Mouse (Mus musculus): ENCODE data around the gene Mon1a.

The Mon1a gene

GRCm38 (mm10) chr9:107908410-107909158, 20.6 kb downstream of the Mon1a start:
- DNase-seq (ENCODE audit: low read depth in 1 of 2, low spot score in 2 of 2), result no peak

GRCm38 (mm10) chr9:107910025-107910769, 22.2 kb downstream of the Mon1a start:
- no peak for DNase-seq (ENCODE audit: low read depth in 1 of 2, low spot score in 2 of 2)

DNA sequence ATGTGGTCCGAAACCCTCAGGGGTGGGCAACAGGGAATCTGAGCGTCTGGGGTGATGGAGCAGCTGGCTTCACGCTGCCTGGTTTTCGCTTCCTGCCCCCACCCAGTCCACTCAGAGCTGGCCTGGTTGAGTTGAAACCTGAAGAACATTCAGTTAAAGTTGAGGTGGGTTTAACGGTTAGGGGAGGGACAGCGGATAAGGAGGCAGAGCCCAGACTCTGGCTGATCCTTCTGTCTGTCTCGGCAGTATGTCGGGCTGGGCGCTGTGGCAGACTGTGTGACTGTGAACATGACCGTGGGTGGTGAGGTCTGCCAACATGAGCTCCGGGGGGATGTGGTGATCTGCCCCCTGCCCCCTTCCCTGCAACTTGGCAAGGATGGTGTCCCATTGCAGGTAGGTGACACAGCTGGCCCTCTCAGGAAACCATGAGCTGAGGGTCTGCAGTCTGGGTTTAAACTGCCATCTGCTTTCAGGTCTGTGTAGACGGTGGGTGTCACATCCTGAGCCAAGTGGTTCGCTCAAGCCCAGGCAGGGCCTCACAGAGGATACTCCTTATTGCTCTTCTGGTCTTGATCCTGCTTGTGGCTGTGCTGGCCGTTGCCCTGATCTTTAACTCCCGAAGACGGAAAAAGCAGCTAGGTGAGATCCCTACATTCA, 26.9 kb downstream of the Mon1a start:
- DNase-seq (ENCODE audit: low read depth in 1 of 2, low spot score in 2 of 2), result no peak

GRCm38 (mm10) chr9:107917895-107918608, 30.1 kb downstream of the Mon1a start:
- no peak for DNase-seq (ENCODE audit: low read depth in 1 of 2, low spot score in 2 of 2)

- DNase-seq (ENCODE audit: low read depth in 1 of 2, low spot score in 2 of 2), result no peak
Observed at GRCm38 (mm10) chr9:107918884-107919283, 30.9 kb downstream of the Mon1a start.

GRCm38 (mm10) chr9:107919441-107919840, 31.5 kb downstream of the Mon1a start:
- DNase-seq (ENCODE audit: low read depth in 1 of 2, low spot score in 2 of 2), result no peak

DNA sequence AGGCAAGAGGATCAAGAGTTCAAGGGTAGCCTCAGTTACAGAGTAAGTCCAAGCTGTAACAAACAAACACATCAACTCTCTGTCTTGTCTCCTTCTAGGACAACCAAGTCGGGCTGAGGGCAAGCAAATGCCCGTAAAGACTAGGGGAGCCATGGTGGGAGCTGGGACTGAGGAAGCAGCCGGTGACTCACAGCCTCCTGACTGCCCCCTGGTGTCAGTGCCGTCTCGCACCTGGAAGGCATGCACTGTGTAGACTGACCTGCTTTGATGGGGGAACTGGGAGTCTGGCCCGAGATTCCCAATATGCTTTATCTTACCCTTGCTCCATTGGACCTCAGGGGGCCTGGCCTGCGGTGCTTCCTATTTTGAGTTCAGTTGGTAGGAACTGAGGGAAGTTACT, 35.1 kb downstream of the Mon1a start:
- peak in 1 of 2 experiments; percentile 32 for DNase-seq (ENCODE audit: low read depth in 1 of 2, low spot score in 2 of 2)

- no peak for DNase-seq (ENCODE audit: low read depth in 1 of 2, low spot score in 2 of 2)
Observed at GRCm38 (mm10) chr9:107923956-107924355, 36.0 kb downstream of the Mon1a start.

- no peak for DNase-seq (ENCODE audit: low read depth in 1 of 2, low spot score in 2 of 2)
Observed at GRCm38 (mm10) chr9:107925251-107925650, 37.3 kb downstream of the Mon1a start.

- DNase-seq (ENCODE audit: low read depth in 1 of 2, low spot score in 2 of 2), result no peak
Observed at GRCm38 (mm10) chr9:107926920-107927420, 39.0 kb downstream of the Mon1a start.

GRCm38 (mm10) chr9:107927749-107928148, 39.8 kb downstream of the Mon1a start:
- DNase-seq (ENCODE audit: low read depth in 1 of 2, low spot score in 2 of 2), result no peak

- no peak for DNase-seq (ENCODE audit: low read depth in 1 of 2, low spot score in 2 of 2)
Observed at GRCm38 (mm10) chr9:107928169-107928568, 40.2 kb downstream of the Mon1a start, which contains the start of gene Actl11. TSS of gene Actl11 (plus strand) at chr9:107928469.

- DNase-seq (ENCODE audit: low read depth in 1 of 2, low spot score in 2 of 2), result no peak
Observed at GRCm38 (mm10) chr9:107932221-107932620, 44.3 kb downstream of the Mon1a start.

DNA sequence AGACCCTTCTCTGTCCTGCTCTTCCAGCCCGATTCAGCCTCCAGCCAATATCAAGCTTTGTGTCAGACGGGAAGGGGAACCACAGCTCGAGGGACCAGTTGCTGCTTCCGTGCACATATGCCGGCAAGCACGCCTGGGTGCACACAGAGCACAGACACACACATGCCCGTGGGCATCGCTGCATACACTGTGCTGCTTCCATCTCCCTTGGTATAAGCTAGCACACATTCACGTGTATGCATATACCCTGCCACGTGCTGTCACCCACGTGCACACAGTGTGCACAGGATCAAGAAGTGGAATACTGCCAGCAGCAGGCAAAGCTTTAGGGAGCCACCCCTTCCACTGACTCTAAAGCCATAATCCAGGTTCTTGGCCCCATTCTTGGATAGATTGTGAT, 46.2 kb downstream of the Mon1a start:
- DNase-seq (ENCODE audit: low read depth in 1 of 2, low spot score in 2 of 2), result no peak

- DNase-seq (ENCODE audit: low read depth in 1 of 2, low spot score in 2 of 2), result no peak
Observed at GRCm38 (mm10) chr9:107935374-107935773, 47.4 kb downstream of the Mon1a start, which contains the start of gene Camkv. TSS of gene Camkv (plus strand) at chr9:107935674.

DNA sequence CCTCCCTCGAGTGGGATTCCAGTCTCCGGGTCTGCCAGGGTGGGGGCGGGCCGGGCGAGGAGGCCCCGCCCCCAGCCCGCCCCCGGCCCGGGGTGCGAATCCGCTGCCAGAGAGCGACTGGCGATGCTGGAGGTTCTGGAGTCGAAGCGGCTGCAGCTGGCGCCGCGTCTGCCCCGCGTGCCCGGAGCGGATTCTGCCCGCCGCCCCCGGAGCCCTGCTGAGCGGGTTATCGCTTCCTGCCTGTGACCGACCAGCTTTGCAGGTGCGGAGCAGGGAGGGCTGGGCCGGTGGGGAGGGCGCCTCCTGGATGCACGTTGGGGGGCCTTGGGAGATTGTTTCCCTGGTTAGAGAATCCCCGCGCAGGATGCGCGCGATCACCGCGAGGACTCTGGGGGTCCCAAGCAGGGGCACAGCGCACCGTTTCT, 47.9 kb downstream of the Mon1a start:
- DNase-seq (ENCODE audit: low read depth in 1 of 2, low spot score in 2 of 2), result no peak

DNA sequence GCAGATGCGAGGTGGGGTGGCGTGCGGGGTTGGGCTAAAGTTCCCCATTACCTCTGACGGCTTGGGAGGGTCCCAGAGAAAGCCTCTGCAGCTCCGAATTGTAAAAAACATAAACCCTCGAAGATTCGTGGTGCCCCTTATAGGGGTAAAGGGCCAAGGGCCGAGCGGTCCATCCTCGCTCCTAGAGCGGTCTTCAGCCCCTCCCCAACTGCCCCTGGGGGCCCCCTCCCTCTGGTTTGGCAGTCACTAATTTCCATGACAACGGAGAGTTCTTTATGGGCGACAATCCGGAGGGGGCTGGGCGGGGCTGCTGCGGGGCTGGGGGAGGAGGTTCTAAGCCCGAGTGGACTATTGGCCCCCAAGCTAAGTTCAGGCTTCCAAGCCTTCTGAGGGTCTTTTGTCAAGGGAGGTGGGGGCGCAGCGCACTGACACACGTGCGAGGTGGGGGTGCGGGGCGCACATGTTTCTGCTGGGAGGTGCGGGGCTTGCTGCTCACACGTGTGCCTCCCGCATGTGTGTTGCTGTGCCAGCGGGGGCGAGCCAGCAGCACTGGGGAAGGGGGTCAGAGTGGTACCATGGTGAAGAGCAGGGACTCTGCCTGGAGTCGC, 48.4 kb downstream of the Mon1a start:
- DNase-seq (ENCODE audit: low read depth in 1 of 2, low spot score in 2 of 2), result no peak

GRCm38 (mm10) chr9:107936831-107937230, 48.9 kb downstream of the Mon1a start:
- DNase-seq (ENCODE audit: low read depth in 1 of 2, low spot score in 2 of 2), result no peak

DNA sequence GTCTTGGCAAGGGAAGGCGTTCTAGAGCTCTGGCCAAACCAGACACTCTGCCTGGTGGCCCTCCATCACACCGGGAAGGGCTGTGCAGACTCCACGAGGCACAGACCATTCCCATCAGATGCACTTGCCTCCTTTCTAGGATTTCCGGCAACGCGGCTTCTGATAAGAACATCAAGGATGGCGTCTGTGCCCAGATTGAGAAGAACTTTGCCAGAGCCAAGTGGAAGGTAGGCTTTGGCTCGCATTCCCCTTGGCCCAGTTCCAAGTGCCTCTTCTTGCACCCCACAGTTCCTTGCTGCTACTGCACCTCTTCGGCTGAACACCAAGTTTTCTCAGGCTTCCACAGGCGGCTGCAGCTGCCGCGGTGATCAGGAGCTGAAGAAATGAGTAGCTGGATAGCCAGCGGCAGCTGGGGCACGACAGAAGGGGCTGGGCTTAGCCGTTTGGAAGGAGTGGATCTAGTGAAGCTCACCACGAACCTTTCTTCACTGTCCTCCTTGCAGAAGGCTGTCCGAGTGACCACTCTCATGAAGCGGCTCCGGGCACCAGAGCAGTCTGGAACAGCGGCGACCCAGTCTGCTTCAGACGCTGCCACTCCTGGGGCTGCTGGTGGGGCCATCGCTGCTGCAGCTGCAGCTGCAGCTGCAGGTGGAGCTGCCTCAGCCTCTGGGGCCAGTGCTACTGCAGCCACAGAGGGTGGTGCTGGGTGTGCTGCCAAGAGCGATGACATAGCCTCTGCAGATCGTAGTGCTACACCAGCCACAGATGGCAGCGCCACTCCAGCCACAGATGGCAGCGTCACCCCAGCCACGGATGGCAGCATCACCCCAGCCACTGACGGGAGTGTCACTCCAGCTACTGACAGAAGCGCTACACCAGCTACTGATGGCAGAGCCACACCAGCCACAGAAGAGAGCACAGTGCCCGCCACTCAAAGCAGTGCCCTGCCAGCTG, 59.6 kb downstream of the Mon1a start:
- no peak for DNase-seq (ENCODE audit: low read depth in 1 of 2, low spot score in 2 of 2)

All from monocyte, adult 2 months (primary cell).